Mouse (Mus musculus): Measurements from ENCODE around the gene Psma3. TPM values are rescaled to one million over a fixed set of nuclear protein-coding genes. Genes with fewer than 3 reads are reported as not detected.
"Not testable (repeated sequence)": the region's sequence is repeated elsewhere in the genome, so short reads cannot be mapped to it uniquely, and the experiment has no call there.

The Psma3 gene
- total RNA-seq, 2 experiments from 2014 or later = 267 to 285 TPM

GRCm38 (mm10) chr12:71000344-71000743, 25.9 kb downstream of the Psma3 start:
- DNase-seq (ENCODE audit: low spot score) = no peak

GRCm38 (mm10) chr12:71001456-71001855, 27.0 kb downstream of the Psma3 start:
- DNase-seq (ENCODE audit: low spot score) = no peak

- no peak for DNase-seq (ENCODE audit: low spot score)
Measured at GRCm38 (mm10) chr12:71003760-71004426, 29.5 kb downstream of the Psma3 start.

- no peak for DNase-seq (ENCODE audit: low spot score)
Measured at GRCm38 (mm10) chr12:71006141-71006540, 31.7 kb downstream of the Psma3 start.

GRCm38 (mm10) chr12:71006901-71007300, 32.5 kb downstream of the Psma3 start:
- no peak for DNase-seq (ENCODE audit: low spot score)

GRCm38 (mm10) chr12:71009769-71010168, 35.3 kb downstream of the Psma3 start:
- peak; percentile 29 for DNase-seq (ENCODE audit: low spot score)

GRCm38 (mm10) chr12:71014845-71015362, 40.5 kb downstream of the Psma3 start:
- no peak for DNase-seq (ENCODE audit: low spot score)

- DNase-seq (ENCODE audit: low spot score) = peak; percentile 99
Measured at GRCm38 (mm10) chr12:71015363-71016210, 41.2 kb downstream of the Psma3 start, which contains the start of gene Arid4a. TSS of gene Arid4a (plus strand) at chr12:71015990.

- DNase-seq (ENCODE audit: low spot score) = peak; percentile 26
Measured at GRCm38 (mm10) chr12:71016211-71016502, 41.7 kb downstream of the Psma3 start.

- DNase-seq (ENCODE audit: low spot score) = peak; percentile 32
Measured at GRCm38 (mm10) chr12:71016503-71017241, 42.3 kb downstream of the Psma3 start.

- no peak for DNase-seq (ENCODE audit: low spot score)
Measured at GRCm38 (mm10) chr12:71017242-71017571, 42.8 kb downstream of the Psma3 start.

- no peak for DNase-seq (ENCODE audit: low spot score)
Measured at GRCm38 (mm10) chr12:71017827-71018226, 43.4 kb downstream of the Psma3 start.

- DNase-seq (ENCODE audit: low spot score) = no peak
Measured at GRCm38 (mm10) chr12:71019211-71019610, 44.8 kb downstream of the Psma3 start.

GRCm38 (mm10) chr12:71024411-71024810, 50.0 kb downstream of the Psma3 start:
- no peak for DNase-seq (ENCODE audit: low spot score)

GRCm38 (mm10) chr12:71028265-71028664, 53.8 kb downstream of the Psma3 start:
- DNase-seq (ENCODE audit: low spot score) = not testable (repeated sequence)

- DNase-seq (ENCODE audit: low spot score) = no peak
Measured at GRCm38 (mm10) chr12:71030260-71030659, 55.8 kb downstream of the Psma3 start.

GRCm38 (mm10) chr12:71030722-71031121, 56.3 kb downstream of the Psma3 start:
- DNase-seq (ENCODE audit: low spot score) = no peak

GRCm38 (mm10) chr12:71035826-71036225, 61.4 kb downstream of the Psma3 start:
- DNase-seq (ENCODE audit: low spot score) = no peak

GRCm38 (mm10) chr12:71036729-71037404, 62.4 kb downstream of the Psma3 start:
- no peak for DNase-seq (ENCODE audit: low spot score)

GRCm38 (mm10) chr12:71040462-71040861, 66.0 kb downstream of the Psma3 start:
- DNase-seq (ENCODE audit: low spot score) = peak; percentile 27

GRCm38 (mm10) chr12:71042451-71042850, 68.0 kb downstream of the Psma3 start:
- DNase-seq (ENCODE audit: low spot score) = no peak
